Mouse (Mus musculus) mouse trophoblast stem cell (cell line): ENCODE measurements around the gene Noc2l.

Source experiments
- in situ Hi-C, 2 experiments: fragments of 300-500 bp; cut with MseI, MboI; formaldehyde crosslinking; loops; 2 replicates in 1 of 2; 3 replicates in 1 of 2; pipeline ENCODE4 v1.15.1; 2025

Noc2l gene

GRCm38 (mm10) chr4:156235808-156236533, at the start of gene Noc2l:
Gene Noc2l (plus strand): TSS chr4:156236010.
- in situ Hi-C loops = no loop called here

- in situ Hi-C loops = no loop called here
Observed at GRCm38 (mm10) chr4:156188162-156188810, 47.5 kb upstream of the Noc2l start.

DNA sequence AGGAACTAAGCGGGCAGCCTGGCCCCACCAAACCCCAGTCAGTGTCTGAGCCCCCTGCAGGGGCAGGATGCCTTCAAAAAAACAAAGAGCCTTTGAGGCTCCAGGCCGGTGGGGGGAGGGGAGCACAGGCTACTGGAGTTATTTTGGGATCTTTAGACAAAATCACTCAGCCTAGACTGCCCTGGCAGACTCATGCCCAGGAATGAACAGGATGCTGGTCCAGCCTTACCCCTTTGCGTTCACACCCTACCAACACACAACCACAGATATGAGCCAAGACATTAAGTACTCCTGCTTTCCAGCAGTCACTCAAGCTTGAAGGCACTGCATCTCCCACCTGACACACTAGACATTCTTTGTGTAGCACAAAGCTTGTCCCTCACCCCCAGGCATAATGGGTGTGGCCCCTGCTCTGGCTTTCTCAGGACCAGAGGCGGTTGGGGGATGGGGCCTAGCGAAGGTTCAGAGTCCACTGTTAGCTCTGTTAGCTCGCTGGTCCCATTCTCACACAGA, 46.9 kb upstream of the Noc2l start:
- in situ Hi-C loops = no loop called here

GRCm38 (mm10) chr4:156192421-156193199, 43.2 kb upstream of the Noc2l start:
- in situ Hi-C loops = no loop called here

DNA sequence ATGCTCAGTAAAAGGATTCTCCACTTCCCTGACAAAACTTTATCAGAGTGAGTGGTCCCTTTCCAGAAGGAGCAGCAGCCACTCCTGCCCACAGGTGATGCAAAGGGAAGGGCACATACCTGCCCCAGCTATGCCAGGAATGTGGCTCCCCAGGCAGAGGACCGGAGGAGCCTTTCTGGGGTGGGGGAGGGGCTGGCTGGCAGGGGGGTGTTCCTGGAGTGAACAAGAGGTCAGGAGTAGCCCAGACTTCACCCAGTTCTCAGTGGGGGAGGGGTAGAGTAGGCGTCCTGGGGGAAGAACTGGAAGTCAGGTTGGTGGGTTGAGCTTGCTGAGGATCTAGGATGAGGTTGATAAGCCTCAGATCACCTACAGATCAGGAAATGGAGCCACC, 42.6 kb upstream of the Noc2l start:
- in situ Hi-C loops = no loop called here

- in situ Hi-C loops = no loop called here
Observed at GRCm38 (mm10) chr4:156193906-156194305, 41.9 kb upstream of the Noc2l start.

DNA sequence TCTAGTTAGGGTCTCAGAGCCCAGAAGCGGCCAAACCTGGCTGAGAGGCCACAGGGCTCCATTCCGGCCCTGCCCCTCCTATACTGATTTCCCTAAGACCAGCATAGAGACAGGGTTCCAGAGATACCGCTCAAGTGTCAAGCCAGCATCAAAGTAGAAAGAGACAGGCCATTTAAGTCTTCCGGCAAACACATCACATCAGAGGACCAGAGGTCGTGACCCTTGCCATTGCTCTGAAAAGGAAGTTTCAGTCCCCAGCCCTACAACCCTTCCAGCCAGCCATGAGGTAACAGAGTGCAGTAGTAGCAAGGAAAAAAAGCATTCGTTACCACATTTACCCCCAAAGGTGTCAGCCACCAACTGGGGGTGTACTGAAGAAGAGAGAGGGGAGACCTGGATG, 41.5 kb upstream of the Noc2l start:
- in situ Hi-C loops = no loop called here

GRCm38 (mm10) chr4:156195927-156196870, 39.6 kb upstream of the Noc2l start:
- in situ Hi-C loops = no loop called here

- in situ Hi-C loops = no loop called here
Observed at GRCm38 (mm10) chr4:156197131-156197828, 38.5 kb upstream of the Noc2l start, which contains the start of gene Agrn. Gene Agrn (minus strand): TSS chr4:156197488.

DNA sequence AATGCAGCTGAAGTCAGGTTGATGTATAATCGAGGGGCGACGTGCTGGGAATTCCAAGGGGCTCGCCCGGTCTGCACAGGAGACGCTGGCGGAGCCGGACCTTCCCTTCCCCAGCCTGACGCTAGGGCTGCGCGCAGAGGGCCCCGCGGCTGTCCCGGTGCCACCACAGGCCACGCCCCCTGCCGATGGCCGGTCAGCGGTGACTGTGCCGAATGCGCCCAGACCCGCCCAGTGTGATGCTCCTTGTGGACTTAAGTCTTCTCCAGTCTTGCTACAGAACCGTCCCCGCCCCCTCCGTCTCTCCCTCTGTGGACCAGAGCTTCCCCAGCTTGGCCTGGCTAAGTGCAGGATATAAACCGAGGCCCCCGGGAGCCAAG, 38.0 kb upstream of the Noc2l start:
- in situ Hi-C loops = no loop called here

DNA sequence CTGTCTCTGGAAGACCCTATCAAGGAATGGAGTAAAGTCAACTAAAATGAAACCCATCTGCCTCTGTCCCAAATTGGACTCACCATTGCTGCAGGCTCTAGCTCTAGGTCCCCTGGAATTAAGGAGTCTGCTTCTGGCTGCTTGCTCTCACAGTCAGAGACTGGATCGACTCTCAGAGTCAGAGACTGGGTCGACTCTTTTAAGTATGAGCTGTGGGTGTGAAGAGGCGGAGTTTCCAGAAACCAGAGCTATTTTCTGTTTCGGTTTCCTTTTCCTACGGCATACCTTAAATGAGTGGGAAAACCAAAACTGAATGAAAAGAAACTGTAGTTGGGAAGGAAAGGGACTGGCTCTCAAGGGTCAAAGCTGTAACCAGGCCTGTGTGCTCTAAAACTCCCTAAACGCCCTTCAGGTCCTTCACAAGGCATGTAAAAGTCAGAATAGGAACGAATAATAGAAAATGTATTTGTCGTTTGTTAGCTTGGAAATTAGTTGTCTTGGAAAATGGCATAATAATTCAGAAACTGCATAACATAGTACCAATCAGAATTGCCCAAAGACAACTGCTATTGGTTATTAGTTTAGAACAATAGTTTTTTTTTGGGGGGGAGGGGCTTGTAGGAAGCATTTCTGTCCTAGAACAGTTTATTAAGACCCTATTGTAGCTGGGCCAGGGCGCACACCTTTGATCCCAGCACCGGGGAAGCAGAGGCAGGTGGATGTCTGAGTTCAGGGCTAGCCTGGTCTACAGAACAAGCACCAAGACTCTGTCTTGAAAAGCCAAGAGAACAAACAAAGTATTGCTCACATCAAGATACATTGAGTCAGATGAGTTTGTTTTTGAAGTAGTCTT, 35.0 kb upstream of the Noc2l start, which contains the start of gene Isg15:
Isg15 (minus strand) TSS at position 196 of the 853 bp plus-strand sequence.
- in situ Hi-C loops = no loop called here

DNA sequence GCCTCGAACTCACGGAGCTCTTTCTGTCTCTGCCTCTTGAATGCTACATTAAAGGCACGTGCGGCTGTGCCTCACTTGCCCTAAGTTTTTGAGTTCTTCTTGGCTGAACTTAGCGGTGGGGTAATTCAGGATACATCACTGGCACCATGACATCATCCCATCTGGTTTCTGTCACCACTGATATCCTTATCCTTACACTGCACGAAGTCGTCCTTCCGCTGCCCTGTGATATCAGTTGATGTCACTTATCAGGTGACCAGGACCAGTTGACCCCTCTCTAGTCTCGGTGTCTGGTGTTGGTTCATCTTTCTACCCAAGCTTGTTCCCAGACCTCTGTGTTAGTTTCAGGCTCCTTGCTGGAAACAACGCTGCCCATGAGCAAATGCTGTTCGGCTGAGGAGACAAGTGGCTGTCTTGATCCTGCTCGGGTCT, 33.3 kb upstream of the Noc2l start:
- in situ Hi-C loops = no loop called here

DNA sequence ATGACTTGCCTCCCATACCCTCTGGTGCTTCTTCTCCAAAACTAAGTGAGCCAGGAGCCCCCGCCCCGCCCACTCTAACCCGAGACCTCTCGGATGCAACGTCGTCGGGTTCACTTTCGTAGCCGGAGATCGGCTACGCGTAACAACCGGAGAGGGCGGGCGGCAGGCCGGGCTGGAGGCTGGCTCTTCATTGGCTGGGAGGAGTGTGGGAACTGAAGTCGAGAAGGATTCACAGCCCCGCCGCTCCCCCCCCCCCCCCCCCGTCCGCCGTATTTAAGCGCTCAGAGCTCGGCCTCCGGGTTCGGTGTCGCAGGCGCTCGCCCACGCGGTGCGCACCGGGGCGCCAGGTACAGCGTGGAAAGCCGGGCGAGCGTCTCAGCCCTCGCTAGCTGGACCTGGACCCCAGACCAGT, 32.8 kb upstream of the Noc2l start, which contains the start of gene AW011738:
AW011738 (plus strand) TSS at position 304 of the 412 bp plus-strand sequence.
- in situ Hi-C loops = no loop called here

- in situ Hi-C loops = no loop called here
Observed at GRCm38 (mm10) chr4:156203413-156204131, 32.2 kb upstream of the Noc2l start.

- in situ Hi-C loops = no loop called here
Observed at GRCm38 (mm10) chr4:156208872-156209271, 26.9 kb upstream of the Noc2l start.

- in situ Hi-C loops = no loop called here
Observed at GRCm38 (mm10) chr4:156209963-156210635, 25.7 kb upstream of the Noc2l start.

DNA sequence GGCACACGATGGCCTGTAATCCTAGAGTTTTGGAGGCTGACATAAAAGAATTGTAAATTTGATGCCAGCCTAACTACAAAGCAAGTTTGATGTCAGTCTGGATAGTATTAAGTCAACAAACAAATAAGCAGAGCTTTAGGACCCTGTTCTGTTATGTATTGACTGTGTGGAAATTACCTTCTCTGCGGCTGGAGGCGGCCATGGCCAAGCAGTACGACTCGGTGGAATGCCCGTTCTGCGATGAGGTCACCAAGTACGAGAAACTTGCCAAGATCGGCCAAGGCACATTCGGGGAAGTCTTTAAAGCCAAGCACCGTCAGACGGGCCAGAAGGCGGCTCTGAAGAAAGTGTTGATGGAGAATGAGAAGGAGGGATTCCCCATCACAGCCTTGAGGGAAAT, 22.7 kb upstream of the Noc2l start:
- in situ Hi-C loops = no loop called here

GRCm38 (mm10) chr4:156215649-156216048, 20.2 kb upstream of the Noc2l start, which contains the start of gene Perm1:
Gene Perm1 (plus strand): TSS chr4:156215868.
- in situ Hi-C loops = no loop called here
